Mouse (Mus musculus) heart, postnatal 0 days (tissue): Measurements from ENCODE around the gene Slc25a28.

Source experiments
- CTCF ChIP-seq: IDR thresholded peaks from 2 replicates; pipeline ENCODE4 v1.5.1; 2016; ENCODE audit warnings: antibody characterized with exemption, control low read depth, low read depth
- EP300 ChIP-seq: IDR thresholded peaks from 2 replicates; pipeline ENCODE4 v1.6.1; 2016; ENCODE audit warnings: antibody characterized with exemption, low read depth

- TF ChIP-seq EP300 (no peak), CTCF (no peak)
These were observed 47.3 kb downstream of the Slc25a28 start for GRCm38 (mm10) chr19:43627345-43627744.
